Mouse (Mus musculus): ENCODE data around the gene Ccdc33. TPM values are rescaled to one million over a fixed set of nuclear protein-coding genes. Genes with fewer than 3 reads are reported as not detected.

Ccdc33 gene
- polyA plus RNA-seq, 1 experiment = 0.59 TPM

DNA sequence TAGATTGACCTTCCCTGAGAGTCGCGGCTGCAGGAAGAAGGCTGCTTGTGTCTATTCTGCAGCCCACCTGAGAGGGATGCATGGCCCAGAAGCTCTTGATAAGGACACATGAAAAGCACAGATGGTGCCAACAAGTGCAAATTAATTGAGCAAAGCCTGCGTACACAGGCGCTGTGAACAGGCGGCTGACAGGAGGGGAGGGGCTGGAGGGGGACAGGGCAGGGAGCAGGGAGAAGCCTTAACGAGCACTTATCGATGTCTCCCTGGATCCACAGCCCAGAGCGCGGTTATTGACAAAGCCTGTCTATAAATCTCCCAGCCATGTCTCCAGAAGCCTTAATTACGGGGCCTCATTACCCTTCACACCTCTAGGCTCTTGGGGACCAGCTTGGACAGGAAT is 73.8 kb downstream of the Ccdc33 start:
- TF ChIP-seq CTCF (IDR thresholded peaks at IDR 0.05; ENCODE audit: borderline replicate concordance, insufficient read depth, low read depth, low read length) (no peak), POLR2A (IDR thresholded peaks at IDR 0.05; ENCODE audit: borderline replicate concordance, insufficient read depth, low read length) (no peak)
- no peak overlapping the region for H3K27ac ChIP-seq (ENCODE audit: insufficient read depth, low read length)
- no peaks in the 10 kb centered on the region for H3K4me1 ChIP-seq (ENCODE audit: control insufficient read depth, insufficient read depth, low read length)
- no peak for DNase-seq
- H3K27me3 ChIP-seq (ENCODE audit: control insufficient read depth, insufficient read depth, low read length) = no peaks in the 10 kb centered on the region
- H3K4me3 ChIP-seq (replicated peaks; ENCODE audit: insufficient read depth, low read depth, low read length) = no peak overlapping the region
- 63% methylated on average over 10 of the region's 10 CpGs for WGBS

DNA sequence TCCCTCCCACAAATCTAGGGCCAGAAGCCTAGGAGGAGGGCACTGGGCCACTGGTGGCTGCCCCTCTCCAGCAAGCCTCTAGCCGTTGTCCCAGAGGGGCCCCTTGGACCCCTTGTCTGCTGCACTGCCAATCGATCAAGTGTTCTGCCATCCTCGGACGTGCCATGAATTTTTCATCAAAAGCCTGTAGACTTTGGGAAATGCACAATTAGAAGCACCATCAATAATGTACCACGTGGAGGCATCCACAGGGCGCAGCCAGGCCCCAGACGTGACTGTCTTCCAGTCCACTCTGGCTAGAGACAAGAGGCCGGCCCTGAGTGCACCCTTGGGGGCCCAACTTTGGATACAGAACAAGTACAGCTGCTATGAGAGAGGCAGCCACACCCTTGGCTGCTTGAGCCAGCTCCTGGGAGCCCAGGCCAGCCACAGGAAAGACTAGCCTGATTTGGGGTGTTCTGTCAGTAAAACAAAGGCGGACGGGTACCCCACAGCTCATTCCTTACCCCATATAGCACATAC is 75.1 kb downstream of the Ccdc33 start:
- H3K27me3 ChIP-seq (ENCODE audit: control insufficient read depth, insufficient read depth, low read length) = no peaks in the 10 kb centered on the region
- TF ChIP-seq POLR2A (IDR thresholded peaks at IDR 0.05; ENCODE audit: borderline replicate concordance, insufficient read depth, low read length) (no peak), CTCF (IDR thresholded peaks at IDR 0.05; ENCODE audit: borderline replicate concordance, insufficient read depth, low read depth, low read length) (no peak)
- no peak overlapping the region for H3K4me3 ChIP-seq (replicated peaks; ENCODE audit: insufficient read depth, low read depth, low read length)
- H3K27ac ChIP-seq (ENCODE audit: insufficient read depth, low read length) = no peak overlapping the region
- H3K4me1 ChIP-seq (ENCODE audit: control insufficient read depth, insufficient read depth, low read length) = no peaks in the 10 kb centered on the region
- WGBS = 77% methylated on average over 10 of the region's 10 CpGs
- no peak for DNase-seq

DNA sequence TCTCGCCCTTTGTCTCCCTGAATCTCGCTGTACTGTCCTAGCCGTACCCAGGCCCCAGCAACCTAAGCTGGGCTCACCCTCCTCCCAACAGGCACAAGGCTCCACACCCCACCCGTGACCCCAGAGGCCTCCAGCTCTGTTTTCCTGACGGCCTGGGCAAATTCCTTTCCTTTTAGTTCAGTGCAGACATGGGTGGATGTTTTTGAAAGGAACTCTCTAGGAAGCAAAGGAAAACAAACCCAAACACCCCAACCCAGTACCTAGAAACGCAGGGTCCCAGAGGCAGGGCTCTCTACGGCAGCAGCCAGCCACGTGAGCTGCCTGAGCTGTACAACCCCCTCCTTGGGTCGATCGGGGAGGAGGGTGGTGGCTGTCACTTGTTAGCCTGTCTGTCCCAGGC is 76.2 kb downstream of the Ccdc33 start:
- no peaks in the 10 kb centered on the region for H3K4me1 ChIP-seq (ENCODE audit: control insufficient read depth, insufficient read depth, low read length)
- H3K27me3 ChIP-seq (ENCODE audit: control insufficient read depth, insufficient read depth, low read length) = no peaks in the 10 kb centered on the region
- H3K27ac ChIP-seq (ENCODE audit: insufficient read depth, low read length) = no peak overlapping the region
- no peak overlapping the region for H3K4me3 ChIP-seq (replicated peaks; ENCODE audit: insufficient read depth, low read depth, low read length)
- TF ChIP-seq POLR2A (IDR thresholded peaks at IDR 0.05; ENCODE audit: borderline replicate concordance, insufficient read depth, low read length) (no peak), CTCF (IDR thresholded peaks at IDR 0.05; ENCODE audit: borderline replicate concordance, insufficient read depth, low read depth, low read length) (no peak)
- 84% methylated on average over 10 of the region's 10 CpGs for WGBS
- no peak for DNase-seq

DNA sequence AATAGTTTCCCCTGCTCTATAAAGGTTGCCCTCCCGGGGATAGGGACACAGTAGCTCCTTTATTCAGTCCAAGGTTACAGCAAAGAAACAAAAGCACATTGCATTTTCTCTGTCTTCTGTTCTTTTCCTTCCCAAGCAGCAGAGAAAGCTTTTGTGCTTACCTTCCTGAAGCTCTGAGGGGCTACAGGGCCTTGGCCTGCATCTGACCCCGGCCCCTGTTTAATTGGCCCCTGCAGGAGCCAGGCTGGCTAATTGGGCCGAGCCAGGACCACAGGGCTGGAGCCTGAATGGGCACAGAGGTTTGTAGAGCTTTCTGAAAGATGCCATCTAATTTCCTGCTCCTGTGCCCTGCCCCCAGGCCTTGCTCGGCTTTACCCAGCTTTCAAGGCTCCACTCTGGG is 77.6 kb downstream of the Ccdc33 start:
- Histone ChIP-seq H3K4me1 (ENCODE audit: control insufficient read depth, insufficient read depth, low read length) (no peaks in the 10 kb centered on the region), H3K4me3 (replicated peaks; ENCODE audit: insufficient read depth, low read depth, low read length) (no peak overlapping the region), H3K27ac (ENCODE audit: insufficient read depth, low read length) (no peak overlapping the region), H3K27me3 (ENCODE audit: control insufficient read depth, insufficient read depth, low read length) (no peaks in the 10 kb centered on the region)
- WGBS = 83% methylated on average over 4 of the region's 4 CpGs
- DNase-seq = no peak
- TF ChIP-seq POLR2A (IDR thresholded peaks at IDR 0.05; ENCODE audit: borderline replicate concordance, insufficient read depth, low read length) (no peak), CTCF (IDR thresholded peaks at IDR 0.05; ENCODE audit: borderline replicate concordance, insufficient read depth, low read depth, low read length) (no peak)

DNA sequence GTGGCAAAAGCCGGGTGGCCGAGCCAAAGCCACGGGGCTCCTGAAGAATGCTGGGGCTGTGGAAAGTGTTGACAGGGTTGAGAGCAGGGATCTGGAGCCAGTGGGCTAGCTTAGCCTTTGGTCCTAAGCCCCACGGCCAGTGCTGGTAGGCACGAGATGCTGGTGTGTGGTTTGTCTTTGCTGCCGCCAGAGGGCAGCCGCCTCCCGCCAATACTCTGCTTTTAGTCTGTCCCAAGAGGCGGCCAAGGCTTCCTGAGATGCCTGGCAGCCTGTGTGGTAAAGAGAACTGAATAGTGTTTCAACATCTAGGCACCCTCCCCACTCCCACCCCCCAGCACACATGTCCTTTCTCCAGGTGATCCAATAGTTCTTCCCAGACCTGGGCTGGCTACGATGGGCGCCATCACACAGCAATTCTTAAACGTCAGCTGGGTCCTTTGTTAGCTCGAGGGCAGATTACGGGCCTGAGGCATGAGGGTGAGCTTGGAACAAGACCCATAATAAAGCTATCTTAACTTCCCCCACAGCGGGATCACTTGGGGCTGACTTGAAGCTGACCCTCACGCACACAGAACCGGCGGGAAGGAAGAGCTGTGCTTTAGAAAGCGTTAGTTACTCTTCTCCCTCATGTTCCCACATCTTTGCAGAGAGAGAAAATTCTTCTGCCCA is 80.0 kb downstream of the Ccdc33 start:
- TF ChIP-seq CTCF (IDR thresholded peaks at IDR 0.05; ENCODE audit: borderline replicate concordance, insufficient read depth, low read depth, low read length) (peak; percentile 96), POLR2A (IDR thresholded peaks at IDR 0.05; ENCODE audit: borderline replicate concordance, insufficient read depth, low read length) (no peak)
- Histone ChIP-seq H3K27ac (ENCODE audit: insufficient read depth, low read length) (no peak overlapping the region), H3K4me3 (replicated peaks; ENCODE audit: insufficient read depth, low read depth, low read length) (no peak overlapping the region), H3K4me1 (ENCODE audit: control insufficient read depth, insufficient read depth, low read length) (no peaks in the 10 kb centered on the region), H3K27me3 (ENCODE audit: control insufficient read depth, insufficient read depth, low read length) (no peaks in the 10 kb centered on the region)
- peak; percentile 72 to 77 for DNase-seq
- 41% methylated on average over 19 of the region's 19 CpGs for WGBS

DNA sequence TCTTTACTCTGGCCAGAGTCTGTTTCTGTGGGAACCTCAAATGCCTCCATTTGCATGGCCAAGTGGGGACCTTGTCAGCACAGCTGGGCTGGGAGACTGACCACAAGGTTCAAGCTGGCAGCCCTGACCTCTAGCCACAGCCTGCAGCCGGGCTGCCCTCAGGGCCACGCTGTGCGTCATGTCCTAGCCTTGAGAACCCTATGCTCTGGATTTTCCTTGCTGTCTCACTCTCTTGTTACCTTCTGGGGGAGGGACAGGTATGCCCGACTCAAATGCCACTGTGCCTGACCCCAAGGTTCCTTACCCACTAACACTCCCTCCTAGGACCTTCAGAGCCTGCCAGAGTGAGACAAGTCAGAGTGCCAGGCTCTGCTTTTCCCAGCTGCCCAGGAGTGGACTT is 81.7 kb downstream of the Ccdc33 start:
- no peak overlapping the region for H3K4me3 ChIP-seq (replicated peaks; ENCODE audit: insufficient read depth, low read depth, low read length)
- DNase-seq = no peak
- no peaks in the 10 kb centered on the region for H3K4me1 ChIP-seq (ENCODE audit: control insufficient read depth, insufficient read depth, low read length)
- no peak overlapping the region for H3K27ac ChIP-seq (ENCODE audit: insufficient read depth, low read length)
- H3K27me3 ChIP-seq (ENCODE audit: control insufficient read depth, insufficient read depth, low read length) = no peaks in the 10 kb centered on the region
- 94% methylated on average over 4 of the region's 4 CpGs for WGBS
- no peak for TF ChIP-seq CTCF (IDR thresholded peaks at IDR 0.05; ENCODE audit: borderline replicate concordance, insufficient read depth, low read depth, low read length)
- TF ChIP-seq POLR2A (IDR thresholded peaks at IDR 0.05; ENCODE audit: borderline replicate concordance, insufficient read depth, low read length) = no peak

DNA sequence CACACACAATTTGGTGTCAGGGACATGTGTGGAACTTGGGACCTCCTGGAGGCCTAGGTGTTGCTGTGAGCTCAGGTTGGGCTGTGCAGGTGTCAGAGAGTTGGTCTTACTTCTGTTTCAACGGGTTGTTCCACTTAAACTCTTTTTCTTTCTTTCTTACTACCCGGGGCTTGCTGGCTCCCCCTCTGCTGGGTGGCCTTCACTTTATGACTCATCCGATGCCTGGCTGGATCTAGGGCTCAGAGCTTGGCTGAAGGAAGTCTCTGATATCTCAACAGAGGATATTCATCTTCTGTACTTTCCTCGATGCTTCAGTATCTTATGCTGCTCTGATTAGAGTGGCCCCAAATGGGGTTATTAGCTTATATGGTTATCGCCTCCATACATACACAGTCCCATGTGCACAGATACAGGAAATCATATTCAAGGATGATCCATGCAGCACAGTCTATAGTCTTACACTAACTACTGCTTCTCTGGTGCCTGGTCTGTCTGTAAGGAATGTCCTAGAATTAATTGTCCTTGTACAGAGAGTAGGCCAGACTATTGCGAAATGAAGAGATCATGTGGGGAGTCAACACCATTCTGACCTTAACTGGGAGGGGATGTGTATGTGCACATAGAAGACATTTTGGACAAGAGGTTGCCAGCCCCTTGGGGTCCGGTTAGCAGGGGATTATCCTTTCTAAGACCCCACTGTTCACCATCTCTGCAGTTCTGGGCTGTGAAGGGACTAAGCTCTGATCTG is 82.5 kb downstream of the Ccdc33 start:
- no peaks in the 10 kb centered on the region for H3K4me1 ChIP-seq (ENCODE audit: control insufficient read depth, insufficient read depth, low read length)
- no peaks in the 10 kb centered on the region for H3K27me3 ChIP-seq (ENCODE audit: control insufficient read depth, insufficient read depth, low read length)
- no peak for DNase-seq
- no peak for TF ChIP-seq POLR2A (IDR thresholded peaks at IDR 0.05; ENCODE audit: borderline replicate concordance, insufficient read depth, low read length)
- no peak for TF ChIP-seq CTCF (IDR thresholded peaks at IDR 0.05; ENCODE audit: borderline replicate concordance, insufficient read depth, low read depth, low read length)
- no peak overlapping the region for H3K27ac ChIP-seq (ENCODE audit: insufficient read depth, low read length)
- no peak overlapping the region for H3K4me3 ChIP-seq (replicated peaks; ENCODE audit: insufficient read depth, low read depth, low read length)
- WGBS = 62% methylated on average over 7 of the region's 7 CpGs

DNA sequence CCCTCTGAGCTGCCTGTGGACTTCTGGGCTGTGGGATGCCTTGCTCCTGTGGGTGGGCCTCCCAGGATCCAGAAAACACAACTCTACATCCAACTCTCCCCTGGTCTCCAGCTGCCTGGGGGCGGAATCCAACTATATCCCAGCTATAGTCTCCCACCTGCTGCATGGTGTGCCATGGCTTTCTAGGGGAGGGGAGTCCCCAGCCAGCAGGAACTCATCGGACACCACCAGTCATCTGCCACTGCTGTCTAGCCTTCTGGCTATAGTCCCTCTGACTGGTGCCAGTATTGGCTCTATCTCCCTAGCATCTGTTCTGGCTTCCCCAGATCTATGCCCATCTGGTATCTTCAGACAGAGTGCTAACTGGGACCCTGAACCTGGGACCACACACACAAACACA is 83.1 kb downstream of the Ccdc33 start:
- no peak overlapping the region for H3K4me3 ChIP-seq (replicated peaks; ENCODE audit: insufficient read depth, low read depth, low read length)
- H3K27me3 ChIP-seq (ENCODE audit: control insufficient read depth, insufficient read depth, low read length) = no peaks in the 10 kb centered on the region
- TF ChIP-seq CTCF (IDR thresholded peaks at IDR 0.05; ENCODE audit: borderline replicate concordance, insufficient read depth, low read depth, low read length) (no peak), POLR2A (IDR thresholded peaks at IDR 0.05; ENCODE audit: borderline replicate concordance, insufficient read depth, low read length) (no peak)
- 23% methylated on average over 2 of the region's 2 CpGs for WGBS
- no peaks in the 10 kb centered on the region for H3K4me1 ChIP-seq (ENCODE audit: control insufficient read depth, insufficient read depth, low read length)
- DNase-seq = no peak
- H3K27ac ChIP-seq (ENCODE audit: insufficient read depth, low read length) = no peak overlapping the region

Data from cerebellum, adult 2 months (tissue).